Mouse (Mus musculus) kidney, adult 8-10 months (tissue): ENCODE data around the gene Insr.
"Not testable (repeated sequence)": the region's sequence is repeated elsewhere in the genome, so short reads cannot be mapped to it uniquely, and the experiment has no call there.

Experiments
- DNase-seq, 2 experiments: peaks; one replicate each; pipeline ENCODE4 v3.0.0; 2022

Gene Insr

GRCm38 (mm10) chr8:3179930-3180329 lies 99.5 kb downstream of the Insr start:
- no peak for DNase-seq

GRCm38 (mm10) chr8:3177440-3177839 lies 102.0 kb downstream of the Insr start:
- DNase-seq = peak in 1 of 2 experiments; percentile 8

- no peak for DNase-seq
Measured at GRCm38 (mm10) chr8:3172246-3172645, 107.2 kb downstream of the Insr start.

GRCm38 (mm10) chr8:3146506-3146905 lies 132.9 kb downstream of the Insr start:
- no peak for DNase-seq

GRCm38 (mm10) chr8:3100416-3100815 lies 179.0 kb downstream of the Insr start:
- DNase-seq = not testable (repeated sequence)
